Mouse (Mus musculus) layer of hippocampus, postnatal 10 days (tissue): Measurements from ENCODE around the gene Rab11a. TPM values are rescaled to one million over a fixed set of nuclear protein-coding genes. Genes with fewer than 3 reads are reported as not detected.
"Not testable (repeated sequence)": the region's sequence is repeated elsewhere in the genome, so short reads cannot be mapped to it uniquely, and the experiment has no call there.

Experiments
- DNase-seq, 2 experiments: peaks; one replicate each; pipeline ENCODE4 v3.0.0; 2021; ENCODE audit warnings: low spot score in 2 of 2
- microRNA-seq, 2 experiments: library from miRNA; unstranded; fragments of <30 nt; microRNA quantifications; one replicate each; pipeline ENCODE4 v1.2.0; 2021
- total RNA-seq, 2 experiments: library from RNA; stranded (reverse); gene quantifications; 2 replicates each; pipeline ENCODE4 v1.2.3; 2021

Rab11a gene
- total RNA-seq, 2 experiments from 2014 or later: 357 to 372 TPM

DNA sequence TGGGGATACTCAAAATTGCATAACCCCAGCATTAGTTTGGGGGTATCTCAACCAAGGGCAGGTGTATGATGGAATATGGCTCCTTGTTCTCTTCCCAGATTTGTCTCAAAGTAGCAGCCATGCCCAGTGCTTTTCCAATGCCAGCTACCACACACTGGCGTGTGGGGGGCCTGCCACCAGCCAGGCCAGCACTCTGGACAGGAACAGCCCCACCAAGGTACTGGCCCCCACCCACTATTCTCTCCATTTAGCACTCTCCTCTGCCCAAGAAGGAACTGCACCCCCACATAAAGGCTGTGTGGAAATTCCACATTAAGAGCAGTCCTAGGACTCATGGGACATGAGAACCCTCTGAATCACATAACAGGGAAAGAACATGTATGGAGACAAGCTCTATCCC lies 42.3 kb downstream of the Rab11a start:
- no peak for DNase-seq

DNA sequence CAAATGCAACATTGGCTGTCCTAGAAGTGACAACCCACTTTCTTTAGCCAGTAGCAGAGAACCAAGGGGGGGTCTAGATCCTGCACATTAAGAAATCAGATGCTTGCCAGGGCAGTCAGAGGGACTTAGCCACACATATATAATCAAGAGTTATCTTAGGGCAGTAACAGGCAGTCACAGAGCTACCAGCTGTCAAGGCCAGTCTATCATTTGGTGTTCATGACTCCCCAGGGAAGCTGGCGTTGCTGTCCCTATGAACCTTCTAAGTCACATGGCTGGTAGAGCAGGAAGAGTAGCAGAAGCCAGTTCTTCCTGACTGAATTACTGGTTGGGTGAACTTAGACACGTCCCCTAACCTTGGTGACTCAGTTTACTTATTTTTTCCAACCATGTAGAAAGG lies 44.5 kb downstream of the Rab11a start:
- DNase-seq: no peak

GRCm38 (mm10) chr9:64691176-64691575 lies 46.4 kb downstream of the Rab11a start:
- peak; percentile 77 to 80 for DNase-seq

DNA sequence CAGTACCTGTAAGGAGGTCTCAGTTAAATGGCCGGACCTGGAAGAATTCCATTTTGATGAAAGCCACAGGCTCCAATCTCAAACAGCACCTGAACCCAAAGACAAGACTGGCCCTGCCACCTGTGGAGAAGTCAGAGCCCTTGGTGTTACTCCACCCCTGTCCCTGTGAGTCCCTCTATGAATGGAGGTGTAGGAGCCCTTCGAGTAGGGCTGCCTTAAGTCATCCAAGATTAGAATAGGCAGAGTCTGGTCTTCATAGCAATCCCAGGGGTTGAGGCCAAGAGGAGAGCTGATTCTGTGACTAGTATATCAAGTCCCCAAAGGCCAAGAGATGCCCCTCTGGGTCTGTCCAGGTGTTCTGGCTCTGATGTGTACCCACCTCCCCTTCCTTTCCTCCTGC lies 46.8 kb downstream of the Rab11a start:
- no peak for DNase-seq

- no peak for DNase-seq
Observed at GRCm38 (mm10) chr9:64688015-64688394, 49.6 kb downstream of the Rab11a start.

DNA sequence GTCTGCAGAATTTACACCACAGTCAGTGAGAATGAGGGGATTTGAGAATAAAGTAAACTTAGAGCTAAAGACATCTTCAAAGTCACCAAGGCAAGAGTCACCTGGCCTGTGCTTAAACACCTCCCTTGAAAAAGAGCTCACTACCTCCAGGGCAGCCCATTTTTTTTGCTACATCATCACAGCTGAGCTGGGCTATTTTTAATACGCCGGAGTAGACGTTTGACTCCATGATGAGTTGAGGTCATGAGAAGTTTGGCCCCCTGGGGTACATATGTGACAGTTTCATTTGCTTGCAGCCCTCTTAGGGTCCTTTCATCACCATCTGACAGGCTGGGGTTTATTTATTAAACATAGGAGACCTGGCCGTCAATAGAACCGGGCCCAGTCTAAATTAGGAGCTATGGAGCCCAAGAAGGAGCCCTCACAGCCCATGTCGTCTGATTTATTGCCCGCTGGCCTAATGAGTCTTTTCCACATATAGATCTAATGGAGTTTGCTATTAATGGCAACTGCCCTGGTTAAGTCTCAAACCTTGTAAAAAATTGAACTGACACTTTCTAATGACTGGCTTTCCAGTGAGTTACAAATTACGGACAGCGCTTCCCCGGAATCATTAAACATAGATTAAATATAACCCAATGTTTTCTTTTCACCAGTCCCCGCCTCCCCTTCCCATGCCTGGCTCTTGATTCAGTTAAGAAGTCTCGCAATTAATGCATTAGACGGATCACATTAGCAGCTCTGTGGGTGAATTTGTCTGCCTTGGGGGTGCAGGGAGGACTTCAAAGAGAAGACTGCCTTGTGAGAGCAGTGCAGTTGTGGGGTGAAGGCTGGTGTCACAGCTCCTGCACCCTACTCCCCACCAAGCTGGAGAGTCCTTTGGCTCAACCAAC lies 50.2 kb downstream of the Rab11a start:
- no peak for DNase-seq

GRCm38 (mm10) chr9:64671341-64672319 lies 65.9 kb downstream of the Rab11a start:
- not testable (repeated sequence) for DNase-seq

- DNase-seq: no peak
Observed at GRCm38 (mm10) chr9:64668001-64668400, 69.6 kb downstream of the Rab11a start.

DNA sequence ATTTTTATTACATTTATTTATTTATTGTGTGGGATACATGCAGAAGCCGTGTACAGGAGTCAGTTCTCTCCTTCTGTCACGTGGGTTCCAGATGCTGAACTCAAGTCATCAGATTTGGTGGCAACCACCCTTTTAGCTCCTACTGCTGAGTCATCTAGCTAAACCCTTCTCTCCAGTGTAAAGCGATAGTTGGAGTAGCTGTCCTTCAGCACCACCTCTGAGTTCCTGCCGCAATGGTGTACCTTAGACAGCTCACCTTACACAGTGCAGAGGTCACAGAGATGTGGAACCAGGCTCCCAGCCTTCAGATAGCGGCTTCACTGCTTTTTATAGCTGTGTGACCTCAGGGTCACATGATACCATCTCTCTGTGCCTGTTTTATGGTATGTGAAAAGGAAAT lies 70.0 kb downstream of the Rab11a start:
- DNase-seq: no peak

DNA sequence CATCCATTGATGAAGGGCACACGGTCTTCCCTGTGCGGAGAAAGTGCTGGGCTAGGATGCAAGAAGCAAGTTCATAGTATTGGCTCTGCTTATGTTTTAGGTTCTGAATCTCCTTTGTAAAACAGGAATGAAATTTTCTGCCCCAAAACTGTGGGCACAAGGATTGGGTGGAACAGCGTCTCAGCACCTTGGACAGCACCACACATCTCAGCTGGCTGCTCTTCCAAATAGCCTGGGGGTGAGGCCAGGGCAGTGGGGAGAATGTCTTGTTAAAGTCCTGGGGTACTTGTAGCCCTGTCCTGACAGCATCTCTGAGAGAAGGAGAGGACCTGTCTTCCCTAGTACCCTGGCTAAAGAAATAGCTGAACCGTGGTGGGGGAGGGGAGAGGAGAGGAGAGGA lies 71.0 kb downstream of the Rab11a start:
- no peak for DNase-seq

Small RNAs within 50 kb of the gene (microRNA-seq; reads per million reads assigned to microRNA genes)
- gene Gm47308: 0.22 to 0.78 reads per million in 2 experiments

Other genes with a start within 250 kb of the Rab11a start
- gene Dennd4a, start 73.6 kb upstream of the Rab11a start, total RNA-seq: 10 to 100 TPM; 44.1 to 45.8 TPM
- gene Slc24a1, start 213.8 kb upstream of the Rab11a start, total RNA-seq: under 1 TPM; 0.07 to 0.25 TPM
- 10 to 100 TPM; 21.9 to 23.3 TPM for gene Ints14, start 223.1 kb upstream of the Rab11a start, total RNA-seq